Mouse (Mus musculus) erythroblast, embryonic 14.5 days (primary cell): ENCODE data around the gene Tax1bp1.
"Not testable (repeated sequence)": the region's sequence is repeated elsewhere in the genome, so short reads cannot be mapped to it uniquely, and the experiment has no call there.

Source experiments
- GATA1 ChIP-seq: IDR thresholded peaks from 2 replicates; pipeline ENCODE4 v1.6.1; 2012; ENCODE audit warnings: low read length, inconsistent platforms, mixed read lengths
- TAL1 ChIP-seq: IDR thresholded peaks from 3 replicates; pipeline ENCODE4 v1.6.1; 2012; ENCODE audit warnings: low read length, inconsistent platforms, mixed read lengths

DNA sequence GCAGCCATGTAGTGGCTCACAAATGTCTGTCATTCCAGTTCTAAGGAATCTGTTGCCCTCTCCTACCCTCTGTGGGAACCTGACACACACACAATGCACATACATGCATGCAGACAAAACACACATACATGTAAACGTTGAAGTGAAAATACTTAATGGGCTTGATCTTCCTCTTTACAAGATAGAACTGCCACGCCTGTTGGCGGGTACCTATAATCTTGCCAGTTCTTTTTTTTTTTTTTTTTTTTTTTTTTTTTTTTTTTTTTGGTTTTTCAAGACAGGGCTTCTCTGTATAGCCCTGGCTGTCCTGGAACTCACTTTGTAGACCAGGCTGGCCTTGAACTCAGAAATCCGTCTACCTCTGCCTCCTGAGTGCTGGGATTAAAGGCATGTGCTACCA, 36.0 kb upstream of the Tax1bp1 start:
- not testable (repeated sequence) for TF ChIP-seq TAL1, GATA1
